Mouse (Mus musculus): ENCODE results near the gene Ptdss2. TPM values are rescaled to one million over a fixed set of nuclear protein-coding genes. Genes with fewer than 3 reads are reported as not detected.

Ptdss2 gene
- total and polyA plus RNA-seq, 3 experiments, result 27.7 to 38.2 (median 37.9) TPM

Other genes starting within 250 kb of the Ptdss2 start
- 100 to 1,000 TPM; 104 to 122 TPM for gene Psmd13, start 240.4 kb upstream of the Ptdss2 start, total RNA-seq (2021)
- gene Psmd13, start 240.4 kb upstream of the Ptdss2 start, polyA plus RNA-seq (2012; rRNA removed), result 37.4 and 46.4 TPM in 2 replicates
- 10 to 100 TPM; 28.3 to 35.6 TPM for gene Sirt3, start 240.1 kb upstream of the Ptdss2 start, total RNA-seq (2021)
- 41.2 and 47.4 TPM in 2 replicates for gene Sirt3, start 240.1 kb upstream of the Ptdss2 start, polyA plus RNA-seq (2012; rRNA removed)
- gene Cox8b, start 221.9 kb upstream of the Ptdss2 start, total RNA-seq (2021), result 1,000 to 10,000 TPM; 1,499 to 1,761 TPM
- 454 and 875 TPM in 2 replicates for gene Cox8b, start 221.9 kb upstream of the Ptdss2 start, polyA plus RNA-seq (2012; rRNA removed)
- 1 to 10 TPM; 1.0 to 2.0 TPM for gene Nlrp6, start 201.5 kb upstream of the Ptdss2 start, total RNA-seq (2021)
- gene Nlrp6, start 201.5 kb upstream of the Ptdss2 start, polyA plus RNA-seq (2012; rRNA removed), result 0.62 and 1.2 TPM in 2 replicates
- 10 to 100 TPM; 26.5 to 48.7 TPM for gene Pgghg, start 181.0 kb upstream of the Ptdss2 start, total RNA-seq (2021)
- 56.0 and 59.0 TPM in 2 replicates for gene Pgghg, start 181.0 kb upstream of the Ptdss2 start, polyA plus RNA-seq (2012; rRNA removed)
- gene Ifitm5, start 172.1 kb upstream of the Ptdss2 start, total RNA-seq (2021), result 1 to 10 TPM in 1 of 2 experiments, under 1 TPM in 1; 0.78 to 1.3 TPM
- 1.2 and 2.7 TPM in 2 replicates for gene Ifitm5, start 172.1 kb upstream of the Ptdss2 start, polyA plus RNA-seq (2012; rRNA removed)
- not detected for gene Gm45717, start 166.4 kb upstream of the Ptdss2 start, total RNA-seq (2021)
- gene Gm45717, start 166.4 kb upstream of the Ptdss2 start, polyA plus RNA-seq (2012; rRNA removed), result not detected in 2 replicates
- gene Ifitm2, start 166.4 kb upstream of the Ptdss2 start, total RNA-seq (2021), result 100 to 1,000 TPM; 504 to 654 TPM
- 947 and 952 TPM in 2 replicates for gene Ifitm2, start 166.4 kb upstream of the Ptdss2 start, polyA plus RNA-seq (2012; rRNA removed)
- 10 to 100 TPM in 1 of 2 experiments, 1 to 10 TPM in 1; 7.6 to 14.6 TPM for gene Ifitm1, start 155.2 kb upstream of the Ptdss2 start, total RNA-seq (2021)
- gene Ifitm1, start 155.2 kb upstream of the Ptdss2 start, polyA plus RNA-seq (2012; rRNA removed), result 23.9 and 29.4 TPM in 2 replicates
- gene Ifitm3, start 111.6 kb upstream of the Ptdss2 start, total RNA-seq (2021), result 100 to 1,000 TPM; 102 to 148 TPM
- gene Ifitm3, start 111.6 kb upstream of the Ptdss2 start, polyA plus RNA-seq (2012; rRNA removed), result 140 and 146 TPM in 2 replicates
- gene Ifitm6, start 104.5 kb upstream of the Ptdss2 start, total RNA-seq (2021), result under 1 TPM in 1 of 2 experiments, not detected in 1; 0.93 TPM
- gene Ifitm6, start 104.5 kb upstream of the Ptdss2 start, polyA plus RNA-seq (2012; rRNA removed), result 0.39 and 1.2 TPM in 2 replicates
- not detected for gene Gm17387, start 93.3 kb upstream of the Ptdss2 start, total RNA-seq (2021)
- not detected in 2 replicates for gene Gm17387, start 93.3 kb upstream of the Ptdss2 start, polyA plus RNA-seq (2012; rRNA removed)
- gene B4galnt4, start 61.3 kb upstream of the Ptdss2 start, total RNA-seq (2021), result 1 to 10 TPM; 1.4 to 3.0 TPM
- gene B4galnt4, start 61.3 kb upstream of the Ptdss2 start, polyA plus RNA-seq (2012; rRNA removed), result 1.7 and 5.1 TPM in 2 replicates
- 1 to 10 TPM in 1 of 2 experiments, under 1 TPM in 1; 0.89 to 1.5 TPM for gene Pkp3, start 44.2 kb upstream of the Ptdss2 start, total RNA-seq (2021)
- 0.68 and 1.4 TPM in 2 replicates for gene Pkp3, start 44.2 kb upstream of the Ptdss2 start, polyA plus RNA-seq (2012; rRNA removed)
- 1 to 10 TPM; 2.8 to 5.3 TPM for gene Sigirr, start 21.8 kb upstream of the Ptdss2 start, total RNA-seq (2021)
- gene Sigirr, start 21.8 kb upstream of the Ptdss2 start, polyA plus RNA-seq (2012; rRNA removed), result 6.7 and 8.7 TPM in 2 replicates
- gene Ano9, start 4.6 kb upstream of the Ptdss2 start, total RNA-seq (2021), result under 1 TPM in 1 of 2 experiments, not detected in 1; 0.17 TPM
- 0.17 and 0.25 TPM in 2 replicates for gene Ano9, start 4.6 kb upstream of the Ptdss2 start, polyA plus RNA-seq (2012; rRNA removed)
- gene Rnh1, start 50.5 kb downstream of the Ptdss2 start, total RNA-seq (2021), result 100 to 1,000 TPM; 301 to 302 TPM
- 214 and 394 TPM in 2 replicates for gene Rnh1, start 50.5 kb downstream of the Ptdss2 start, polyA plus RNA-seq (2012; rRNA removed)
- gene Hras, start 71.6 kb downstream of the Ptdss2 start, total RNA-seq (2021), result 10 to 100 TPM; 65.5 to 99.1 TPM
- 41.8 and 47.1 TPM in 2 replicates for gene Hras, start 71.6 kb downstream of the Ptdss2 start, polyA plus RNA-seq (2012; rRNA removed)
- gene Lrrc56, start 71.8 kb downstream of the Ptdss2 start, total RNA-seq (2021), result 1 to 10 TPM; 6.3 to 8.0 TPM
- 8.0 and 8.7 TPM in 2 replicates for gene Lrrc56, start 71.8 kb downstream of the Ptdss2 start, polyA plus RNA-seq (2012; rRNA removed)
- under 1 TPM; 0.17 TPM for gene Lmntd2, start 91.7 kb downstream of the Ptdss2 start, total RNA-seq (2021)
- gene Lmntd2, start 91.7 kb downstream of the Ptdss2 start, polyA plus RNA-seq (2012; rRNA removed), result 0.81 and 1.2 TPM in 2 replicates
- gene Rassf7, start 93.5 kb downstream of the Ptdss2 start, total RNA-seq (2021), result 1 to 10 TPM; 2.0 to 6.0 TPM
- 14.1 and 18.1 TPM in 2 replicates for gene Rassf7, start 93.5 kb downstream of the Ptdss2 start, polyA plus RNA-seq (2012; rRNA removed)
- 10 to 100 TPM; 61.0 to 64.5 TPM for gene Phrf1, start 106.4 kb downstream of the Ptdss2 start, total RNA-seq (2021)
- 23.5 and 33.7 TPM in 2 replicates for gene Phrf1, start 106.4 kb downstream of the Ptdss2 start, polyA plus RNA-seq (2012; rRNA removed)
- gene Irf7, start 144.1 kb downstream of the Ptdss2 start, total RNA-seq (2021), result 10 to 100 TPM in 1 of 2 experiments, 1 to 10 TPM in 1; 7.4 to 12.2 TPM
- gene Irf7, start 144.1 kb downstream of the Ptdss2 start, polyA plus RNA-seq (2012; rRNA removed), result 155 and 171 TPM in 2 replicates
- 10 to 100 TPM in 1 of 2 experiments, 1 to 10 TPM in 1; 1.9 to 17.1 TPM for gene Cdhr5, start 154.4 kb downstream of the Ptdss2 start, total RNA-seq (2021)
- gene Cdhr5, start 154.4 kb downstream of the Ptdss2 start, polyA plus RNA-seq (2012; rRNA removed), result 9.0 and 18.5 TPM in 2 replicates
- not detected for gene Sct, start 156.8 kb downstream of the Ptdss2 start, total RNA-seq (2021)
- 0.93 and 1.2 TPM in 2 replicates for gene Sct, start 156.8 kb downstream of the Ptdss2 start, polyA plus RNA-seq (2012; rRNA removed)
- under 1 TPM in 1 of 2 experiments, not detected in 1; 0.31 TPM for gene Drd4, start 169.6 kb downstream of the Ptdss2 start, total RNA-seq (2021)
- 0.62 and 12.1 TPM in 2 replicates for gene Drd4, start 169.6 kb downstream of the Ptdss2 start, polyA plus RNA-seq (2012; rRNA removed)
- 10 to 100 TPM; 27.8 to 30.5 TPM for gene Deaf1, start 205.3 kb downstream of the Ptdss2 start, total RNA-seq (2021)
- gene Deaf1, start 205.3 kb downstream of the Ptdss2 start, polyA plus RNA-seq (2012; rRNA removed), result 18.7 and 34.4 TPM in 2 replicates
- gene Tmem80, start 205.4 kb downstream of the Ptdss2 start, total RNA-seq (2021), result 10 to 100 TPM; 26.9 to 34.8 TPM
- 32.7 and 33.5 TPM in 2 replicates for gene Tmem80, start 205.4 kb downstream of the Ptdss2 start, polyA plus RNA-seq (2012; rRNA removed)
- 1 to 10 TPM; 2.7 to 3.0 TPM for gene Eps8l2, start 216.5 kb downstream of the Ptdss2 start, total RNA-seq (2021)
- 2.6 and 3.8 TPM in 2 replicates for gene Eps8l2, start 216.5 kb downstream of the Ptdss2 start, polyA plus RNA-seq (2012; rRNA removed)

Measured in adrenal gland, adult 2 months (tissue).